Mouse (Mus musculus): Measurements from ENCODE around the gene Tbc1d4.

DNA sequence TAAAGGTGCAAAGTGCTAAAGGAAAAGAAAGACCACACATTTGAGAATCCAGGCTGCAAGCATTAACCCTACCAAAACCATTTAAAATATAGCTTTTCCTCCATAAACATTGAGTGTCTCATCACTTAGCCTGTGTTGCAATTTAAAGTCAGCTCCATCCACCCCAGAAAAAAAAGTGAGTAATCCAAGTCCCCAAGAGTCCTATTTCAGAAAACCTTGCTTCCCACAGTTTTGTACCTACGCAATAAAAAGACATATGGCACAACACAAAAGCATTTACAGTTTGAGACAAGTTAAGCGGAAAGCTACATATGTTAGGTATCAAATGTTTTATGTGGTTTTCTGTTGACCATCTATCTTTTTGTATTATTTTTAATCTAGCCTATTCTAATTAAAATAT, 42.3 kb downstream of the Tbc1d4 start:
- TF ChIP-seq CTCF (IDR thresholded peaks at IDR 0.05; ENCODE audit: low read depth, low read length) = no peak
- no peak for TF ChIP-seq POLR2A (IDR thresholded peaks at IDR 0.05; ENCODE audit: insufficient read depth, low read length)

All from ES-Bruce4 (cell line).